Mouse (Mus musculus) neural tube, embryonic 13.5 days (tissue): ENCODE results near the gene Hoxb3. TPM values are rescaled to one million over a fixed set of nuclear protein-coding genes. Genes with fewer than 3 reads are reported as not detected.

Experiments
- ATAC-seq: fragments of 200-750 bp; cut with Nextera tagmentation; 2 replicates; pipeline ENCODE4 v1.8.0; 2017; ENCODE audit warnings: low read depth, mild to moderate bottlenecking, moderate TSS enrichment, moderate library complexity
- H3K27ac ChIP-seq: fragments of 300-500 bp; sonication (generic); replicated peaks from 2 replicates; pipeline ENCODE4 v1.5.1; 2015; ENCODE audit warnings: moderate library complexity, mild to moderate bottlenecking, inconsistent platforms
- H3K27me3 ChIP-seq: fragments of 300-500 bp; sonication (generic); 2 replicates; pipeline ENCODE4 v1.6.1; 2015; ENCODE audit warnings: mild to moderate bottlenecking, inconsistent platforms
- H3K36me3 ChIP-seq: fragments of 300-500 bp; sonication (generic); 2 replicates; pipeline ENCODE4 v1.6.1; 2015; ENCODE audit warnings: mild to moderate bottlenecking, inconsistent platforms
- H3K4me1 ChIP-seq: fragments of 300-500 bp; sonication (generic); replicated peaks from 2 replicates; pipeline ENCODE4 v1.6.1; 2015; ENCODE audit warnings: inconsistent platforms
- H3K4me2 ChIP-seq: fragments of 300-500 bp; sonication (generic); 2 replicates; pipeline ENCODE4 v1.6.1; 2015; ENCODE audit warnings: inconsistent platforms, mild to moderate bottlenecking, moderate library complexity
- H3K4me3 ChIP-seq: fragments of 300-500 bp; sonication (generic); 2 replicates; pipeline ENCODE4 v1.5.1; 2015; ENCODE audit warnings: mild to moderate bottlenecking, inconsistent platforms
- H3K9ac ChIP-seq: fragments of 300-500 bp; sonication (generic); 2 replicates; pipeline ENCODE4 v1.6.1; 2015; ENCODE audit warnings: moderate library complexity, mild to moderate bottlenecking, inconsistent platforms
- H3K9me3 ChIP-seq: fragments of 300-500 bp; sonication (generic); 2 replicates; pipeline ENCODE4 v1.6.1; 2016; ENCODE audit warnings: inconsistent platforms
- WGBS: fragments of 180-500 bp; shearing (Covaris S2); methylation state at CpG from one replicate; pipeline ENCODE4 v1.1.7; 2015; 5-methylcytosine and 5-hydroxymethylcytosine counted together
- microRNA counts: library from miRNA; unstranded; fragments of <30 nt; microRNA quantifications from one replicate; lab custom pipeline; 2016
- microRNA-seq: library from miRNA; unstranded; fragments of <30 nt; microRNA quantifications from one replicate; pipeline ENCODE4, GENCODE M21; 2016
- polyA plus RNA-seq: library from polyadenylated mRNA; unstranded; fragments of >200 nt; fragmentation: Nextera tagmentation; extraction: Ambion mirVana; gene quantifications from 2 replicates; pipeline ENCODE4 v1.2.1, GENCODE M21; 2015

Gene Hoxb3
- polyA plus RNA-seq, 1 experiment from 2014 or later = 12.8 TPM

- H3K4me3 ChIP-seq = no peak overlapping the region
- no peak overlapping the region for H3K4me2 ChIP-seq
- 15% methylated on average over 15 of the region's 15 CpGs for WGBS
- 0 out of 2 replicates have a peak overlapping the region, but pooled peaks have one; percentile 13 for H3K27ac ChIP-seq
- H3K36me3 ChIP-seq = no peaks in the 10 kb centered on the region
- H3K9me3 ChIP-seq = no peaks in the 10 kb centered on the region
- no peaks in the 10 kb centered on the region for H3K27me3 ChIP-seq
- peaks cover 21% of the 10 kb centered on the region for H3K4me1 ChIP-seq
- no peak overlapping the region for H3K9ac ChIP-seq
- no peak for ATAC-seq
These were observed 73.9 kb downstream of the Hoxb3 start for GRCm38 (mm10) chr11:96396772-96397626.

MicroRNAs within 50 kb of the gene (microRNA counts, 519-probe panel; counts per million panel counts)
- 6,168 counts per million, percentile 99 among the panel's probes with 10 or more counts for microRNA mmu-miR-10a (lab: Ali Mortazavi, UCI)

Small RNA genes lying within 50 kb of the gene (microRNA-seq; reads per million reads assigned to microRNA genes)
- 204,885 reads per million, percentile 100 among the genes with 10 or more reads in this experiment for gene Mir10a

Other genes with a start within 250 kb of the Hoxb3 start
- 605 and 642 TPM in 2 replicates for gene Atp5g1, start 247.7 kb upstream of the Hoxb3 start, polyA plus RNA-seq
- not detected in 2 replicates for gene Calcoco2, start 211.4 kb upstream of the Hoxb3 start, polyA plus RNA-seq
- not detected in 2 replicates for gene Ttll6, start 189.5 kb upstream of the Hoxb3 start, polyA plus RNA-seq
- gene Hoxb13, start 129.0 kb upstream of the Hoxb3 start, polyA plus RNA-seq = 1.7 TPM in 1 of 2 replicates, not detected in the other
- 72.9 and 74.7 TPM in 2 replicates for gene Hoxb9, start 51.9 kb upstream of the Hoxb3 start, polyA plus RNA-seq
- 81.7 and 114 TPM in 2 replicates for gene Hoxb8, start 41.4 kb upstream of the Hoxb3 start, polyA plus RNA-seq
- 124 and 125 TPM in 2 replicates for gene Hoxb7, start 36.7 kb upstream of the Hoxb3 start, polyA plus RNA-seq
- 171 and 174 TPM in 2 replicates for gene Hoxb6, start 30.9 kb upstream of the Hoxb3 start, polyA plus RNA-seq
- gene Hoxb5, start 20.0 kb upstream of the Hoxb3 start, polyA plus RNA-seq = 67.1 and 88.3 TPM in 2 replicates
- gene Hoxb4, start 5.1 kb upstream of the Hoxb3 start, polyA plus RNA-seq = 7.5 and 8.7 TPM in 2 replicates
- 63.0 and 67.1 TPM in 2 replicates for gene Hoxb2, start 27.2 kb downstream of the Hoxb3 start, polyA plus RNA-seq
- gene Hoxb1, start 42.4 kb downstream of the Hoxb3 start, polyA plus RNA-seq = 1.2 and 1.6 TPM in 2 replicates
- gene Skap1, start 141.3 kb downstream of the Hoxb3 start, polyA plus RNA-seq = 7.9 and 9.0 TPM in 2 replicates